Mouse (Mus musculus) lung, postnatal 0 days (tissue): ENCODE measurements around the gene Cybc1.

Source experiments
- CTCF ChIP-seq: IDR thresholded peaks from 2 replicates; pipeline ENCODE4 v1.5.1; 2016; ENCODE audit warnings: antibody characterized with exemption, mild to moderate bottlenecking
- EP300 ChIP-seq: IDR thresholded peaks from 2 replicates; pipeline ENCODE4 v1.6.1; 2016; ENCODE audit warnings: antibody characterized with exemption, mild to moderate bottlenecking, control low read depth

DNA sequence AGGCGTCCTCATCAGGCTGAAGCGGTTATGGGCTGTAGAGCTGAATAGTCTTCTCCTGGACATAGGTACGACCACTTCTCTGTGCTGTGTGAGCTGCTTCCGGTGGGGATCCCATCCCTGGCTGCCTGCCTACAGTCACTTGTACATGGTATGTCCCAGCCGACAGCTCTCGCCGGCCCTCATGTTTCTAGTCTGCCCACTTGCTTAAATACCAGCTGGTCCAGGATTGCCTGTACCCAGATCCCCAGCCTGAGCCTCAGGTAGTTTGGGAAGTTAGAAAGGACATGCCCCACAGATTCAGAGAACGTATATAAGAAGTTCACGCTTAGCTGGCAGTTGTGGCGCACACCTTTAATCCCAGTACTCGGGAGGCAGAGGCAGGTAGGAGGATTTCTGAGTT, 9.3 kb downstream of the Cybc1 start:
- no peak for TF ChIP-seq CTCF
- TF ChIP-seq EP300: no peak
